Mouse (Mus musculus): ENCODE measurements around the gene Olfr1344.
"Not testable (repeated sequence)": the region's sequence is repeated elsewhere in the genome, so short reads cannot be mapped to it uniquely, and the experiment has no call there.

Gene Olfr1344

DNA sequence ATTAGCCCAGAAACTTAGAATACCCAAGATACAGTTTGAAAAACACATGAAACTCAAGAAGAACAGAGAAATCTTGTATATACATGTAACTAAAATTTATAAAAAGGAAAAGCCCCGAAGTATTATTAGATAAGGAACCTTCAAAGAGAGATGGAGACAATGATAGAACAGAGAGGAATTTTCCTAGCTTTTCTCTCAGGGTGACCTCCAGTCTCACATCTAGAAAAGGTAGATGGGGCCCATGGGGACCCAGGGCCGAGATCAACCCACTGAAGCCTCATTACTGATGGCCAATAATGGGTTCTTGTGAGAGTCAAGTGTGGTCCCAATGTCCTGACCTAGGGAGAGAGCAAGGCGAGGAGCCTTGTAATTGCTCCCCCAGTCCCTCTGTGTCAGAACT lies at the start of gene Olfr1344:
Olfr1344 (plus strand) TSS at position 301 of the 400 bp plus-strand sequence.
- no peak for DNase-seq

DNA sequence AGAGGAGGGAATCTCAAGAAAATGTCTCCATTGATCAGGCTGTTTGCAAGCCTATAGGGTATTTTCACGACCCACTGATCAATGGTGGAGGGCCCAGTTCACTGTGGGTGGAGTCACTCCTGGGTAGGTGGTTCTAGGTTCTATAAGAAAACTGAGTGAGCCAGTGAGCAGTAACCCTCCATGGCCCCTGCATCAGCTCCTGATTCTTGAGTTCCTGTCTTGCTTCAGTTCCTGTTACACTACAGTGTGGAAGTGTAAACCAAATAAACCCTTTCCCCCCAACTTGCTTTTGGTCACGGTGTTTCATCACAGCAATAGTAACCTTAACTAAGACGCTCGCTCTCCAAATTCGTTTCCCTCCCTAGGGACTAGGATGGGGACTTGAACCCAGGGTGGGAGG lies 49.5 kb upstream of the Olfr1344 start:
- no peak for DNase-seq

DNA sequence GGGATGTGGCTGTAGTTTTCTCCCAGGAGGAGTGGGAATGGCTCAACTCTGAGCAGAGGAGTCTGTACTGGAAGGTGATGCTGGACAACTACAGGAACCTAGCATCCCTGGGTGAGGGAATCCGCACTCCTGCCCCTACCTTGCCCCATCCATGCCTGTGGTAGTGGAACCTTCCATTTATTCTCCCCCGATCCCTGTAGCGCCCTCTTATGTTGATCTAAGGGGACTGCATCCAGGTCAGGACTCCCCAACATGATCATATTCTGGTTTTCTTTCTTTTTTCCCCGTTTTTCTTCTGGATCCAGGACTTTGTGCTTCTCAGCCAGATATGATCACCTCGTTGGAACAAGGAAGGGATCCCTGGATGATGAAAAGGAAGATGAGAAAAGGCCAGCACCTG lies 49.0 kb upstream of the Olfr1344 start:
- no peak for DNase-seq

DNA sequence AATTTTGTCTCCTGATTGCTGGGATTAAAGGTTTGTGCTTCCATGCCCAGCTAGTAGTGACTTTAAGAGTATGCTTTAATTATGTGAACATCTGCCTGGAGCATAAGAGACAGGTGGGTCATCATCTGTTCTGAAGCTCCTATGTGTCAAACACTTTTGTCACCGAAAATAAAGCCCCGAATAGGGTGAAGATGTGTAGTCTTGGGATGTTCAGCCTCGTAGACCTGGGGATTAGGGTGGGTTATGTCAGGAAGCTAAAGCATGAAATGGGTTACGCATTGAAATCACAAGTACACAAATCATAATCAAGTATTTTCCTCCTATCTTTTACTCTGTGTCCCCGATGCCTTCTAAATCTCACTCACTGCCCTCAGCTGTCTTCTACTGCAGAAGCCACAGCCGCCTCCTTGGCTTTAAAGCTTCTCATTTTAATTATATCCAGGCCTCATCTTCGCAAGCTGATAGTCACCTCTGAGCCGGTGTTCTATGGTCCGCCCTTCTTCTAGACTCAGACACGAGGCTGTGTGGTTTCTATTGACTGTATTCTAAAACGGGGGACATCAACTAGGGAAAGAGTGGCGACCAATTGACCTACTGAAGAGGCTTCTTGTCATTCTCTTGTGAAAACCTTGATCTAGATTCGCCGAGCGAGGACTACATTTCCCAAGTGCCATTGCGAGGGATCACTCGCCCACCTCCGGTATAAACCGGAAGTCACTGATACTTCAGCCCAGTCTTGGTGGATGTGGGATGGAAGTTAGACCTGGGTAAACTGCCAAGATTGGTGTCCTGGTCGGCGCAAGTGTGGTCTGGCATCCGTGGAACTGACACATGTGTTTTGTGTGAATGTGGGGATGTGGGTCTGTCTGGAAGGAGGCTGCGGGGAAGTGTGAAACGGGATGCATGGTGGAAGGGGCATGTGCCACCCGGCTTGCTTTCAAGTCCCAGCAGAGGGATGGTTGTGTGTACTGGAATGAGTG lies 40.2 kb upstream of the Olfr1344 start, which contains the start of gene Smim17:
Smim17 (plus strand) TSS at position 720 of the 980 bp plus-strand sequence.
- DNase-seq, result peak; percentile 50

DNA sequence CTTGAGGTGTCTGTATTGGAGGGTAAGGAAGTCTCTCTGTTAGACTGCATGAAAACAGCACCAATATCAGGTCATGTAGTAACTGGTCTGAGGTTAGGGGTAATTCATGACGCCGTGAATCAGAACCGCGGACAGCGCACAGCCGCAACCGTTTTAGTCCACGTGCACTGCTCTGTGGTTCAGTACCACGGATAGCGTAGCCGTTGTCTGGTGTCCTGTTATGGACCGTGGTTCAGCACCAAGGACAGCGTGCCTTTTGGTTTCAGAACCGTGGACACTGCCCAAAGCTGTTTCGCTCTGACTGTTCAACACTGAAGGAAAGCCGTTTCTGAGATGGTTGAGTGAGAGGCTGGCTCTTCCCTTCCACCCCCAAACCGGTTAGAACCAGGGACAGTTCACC lies 28.4 kb upstream of the Olfr1344 start, which contains the start of gene Gm20715:
Gm20715 (plus strand) TSS at position 235 of the 400 bp plus-strand sequence.
- peak; percentile 98 for DNase-seq

DNA sequence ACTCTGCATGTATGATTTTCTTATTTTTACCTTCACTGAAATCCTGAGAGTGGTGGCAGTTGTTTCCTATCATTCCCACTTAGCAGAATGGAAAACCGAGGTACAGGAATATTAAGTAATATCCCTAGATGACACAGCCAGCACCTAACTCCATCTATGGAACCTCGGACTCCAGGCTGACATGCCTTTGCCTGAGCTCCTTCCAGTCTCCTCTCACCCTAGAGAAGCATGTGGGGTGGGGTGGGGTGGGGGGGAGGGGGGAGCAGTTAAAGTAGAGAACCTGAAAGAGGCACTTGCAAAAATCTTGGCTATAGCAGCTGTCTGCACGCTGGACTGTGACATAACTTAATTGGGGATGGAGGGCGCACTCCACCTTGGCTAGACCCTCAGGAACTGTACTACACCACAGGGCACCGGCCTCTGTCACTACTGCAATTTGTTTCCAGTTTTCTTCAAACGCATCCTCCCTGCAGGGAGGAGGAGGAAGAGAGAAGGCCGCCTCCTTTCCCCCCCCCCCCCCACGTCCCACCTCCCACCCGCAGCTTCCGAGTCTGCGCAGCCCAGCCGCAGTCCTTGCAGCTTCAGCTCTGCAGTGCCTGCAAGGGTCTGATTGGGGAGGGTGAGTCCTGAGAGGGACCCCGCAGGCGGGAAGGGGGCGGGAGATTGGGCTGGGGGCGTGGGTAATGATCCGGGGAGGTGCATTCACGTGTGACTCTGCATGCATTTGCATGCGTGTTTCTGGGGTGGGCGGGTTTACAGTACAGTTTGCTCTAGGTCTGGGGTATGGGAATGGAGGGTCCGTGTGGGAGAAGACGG lies 23.7 kb upstream of the Olfr1344 start:
- no peak for DNase-seq

DNA sequence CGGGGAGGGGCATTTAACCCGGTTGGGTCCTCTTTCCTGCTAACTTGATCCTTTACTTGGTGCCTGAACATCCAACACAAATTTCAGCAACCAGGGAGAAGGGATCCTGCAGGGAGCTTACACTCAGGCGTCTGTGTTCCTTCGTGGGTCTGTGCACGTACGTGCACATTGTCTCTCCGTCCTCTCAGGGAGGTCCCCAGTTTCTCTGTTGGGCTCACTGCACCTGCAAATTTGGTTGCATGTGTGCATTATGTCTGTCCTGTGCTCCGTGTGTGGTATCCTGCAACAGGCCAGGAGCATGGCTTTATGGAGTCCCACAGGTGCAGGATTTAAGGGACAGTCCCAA lies 23.1 kb upstream of the Olfr1344 start:
- no peak for DNase-seq

DNA sequence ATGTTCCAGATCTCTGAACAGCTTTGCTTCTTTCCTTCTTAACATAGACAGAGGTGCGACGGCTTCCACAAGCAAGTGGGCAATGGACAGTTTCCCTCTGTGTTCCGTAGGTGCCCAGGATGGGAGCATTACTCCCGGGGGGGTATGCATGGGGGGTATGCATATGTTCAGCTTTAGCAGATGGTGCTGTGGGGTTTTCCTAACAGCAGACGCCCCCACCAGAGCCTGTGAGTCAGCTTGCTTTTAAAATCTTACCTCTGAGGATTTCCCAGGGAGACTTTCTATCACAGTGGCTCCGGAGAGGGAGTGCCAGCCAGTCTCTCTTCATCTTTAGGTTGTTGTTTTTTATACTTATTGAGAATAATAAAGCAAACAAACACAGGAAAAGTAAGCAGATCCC lies 18.6 kb upstream of the Olfr1344 start:
- DNase-seq, result no peak

DNA sequence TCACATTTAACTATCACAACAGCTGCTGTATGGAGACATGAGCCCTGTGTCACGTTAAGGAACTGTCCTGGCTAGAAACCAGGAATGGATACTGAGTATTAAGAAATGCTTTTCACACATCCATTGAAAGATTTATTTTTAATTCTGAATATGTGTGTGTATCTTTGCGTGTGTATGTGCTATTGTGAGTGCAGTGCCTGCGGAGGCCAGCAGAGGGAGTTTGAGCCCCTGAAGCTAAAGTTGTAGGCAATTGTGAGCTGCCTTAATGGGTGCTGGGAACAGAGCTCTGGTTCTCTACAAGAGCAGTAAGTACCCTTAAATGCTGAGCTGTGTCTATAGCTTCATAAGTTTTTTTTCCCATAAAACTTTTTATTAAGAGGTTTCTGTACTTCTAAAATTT lies 9.1 kb upstream of the Olfr1344 start:
- no peak for DNase-seq

DNA sequence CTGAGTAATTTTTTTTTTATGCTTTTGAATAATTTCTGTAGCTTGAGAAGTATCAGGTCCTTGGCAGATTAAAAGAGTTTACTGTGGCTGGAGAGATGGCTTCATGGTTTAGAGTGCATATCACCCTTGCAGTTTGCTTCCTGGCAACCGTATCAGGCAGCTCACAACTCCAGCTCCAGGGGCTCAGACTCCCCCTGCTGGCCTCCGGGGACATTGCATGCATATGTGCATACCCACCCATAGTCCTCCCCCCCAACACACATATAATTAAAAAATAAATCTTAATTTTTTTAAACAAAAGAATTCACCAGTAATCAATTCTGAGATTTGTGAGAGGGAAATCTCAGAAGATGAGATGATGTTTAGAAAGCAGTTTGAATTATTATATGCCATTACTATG lies 8.1 kb upstream of the Olfr1344 start:
- DNase-seq, result peak; percentile 42

DNA sequence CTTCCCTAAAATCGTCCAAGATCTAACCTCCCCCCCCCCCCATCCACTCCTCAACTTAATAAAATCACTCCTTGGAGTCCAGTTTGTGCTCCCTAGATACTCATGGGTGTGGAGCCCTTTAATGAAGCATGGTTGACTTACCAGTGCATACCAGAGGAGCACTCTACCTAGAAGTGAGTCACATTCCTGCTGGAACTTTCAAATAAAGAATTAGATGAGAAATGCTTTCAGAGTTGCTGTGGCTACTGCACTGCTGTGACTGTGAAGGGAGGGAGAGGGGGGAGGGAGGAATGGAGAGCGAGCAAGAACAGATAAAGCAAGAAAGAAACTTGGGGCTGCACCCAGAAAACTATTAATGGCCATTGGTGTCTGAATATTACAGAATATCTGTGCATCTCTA lies 2.7 kb downstream of the Olfr1344 start:
- DNase-seq, result no peak

DNA sequence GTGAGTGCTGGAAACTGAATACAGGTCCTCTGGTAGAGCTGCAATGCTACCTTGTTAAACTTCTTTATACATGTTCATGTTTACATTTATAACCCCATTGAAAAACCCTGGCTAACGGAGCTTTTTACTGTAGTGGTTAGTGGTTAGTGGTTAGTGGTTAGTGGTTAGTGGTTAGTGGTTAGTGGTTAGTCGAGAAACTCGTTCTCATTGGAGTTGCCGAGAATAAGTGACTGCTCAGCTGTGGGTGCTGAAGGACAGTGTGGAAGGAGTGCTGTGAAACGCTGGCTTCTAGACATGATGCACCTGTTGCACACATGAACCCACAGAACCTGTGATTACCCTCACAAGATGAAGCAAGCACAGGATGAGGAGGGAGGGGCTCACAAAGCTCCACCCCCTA lies 9.3 kb downstream of the Olfr1344 start:
- no peak for DNase-seq

DNA sequence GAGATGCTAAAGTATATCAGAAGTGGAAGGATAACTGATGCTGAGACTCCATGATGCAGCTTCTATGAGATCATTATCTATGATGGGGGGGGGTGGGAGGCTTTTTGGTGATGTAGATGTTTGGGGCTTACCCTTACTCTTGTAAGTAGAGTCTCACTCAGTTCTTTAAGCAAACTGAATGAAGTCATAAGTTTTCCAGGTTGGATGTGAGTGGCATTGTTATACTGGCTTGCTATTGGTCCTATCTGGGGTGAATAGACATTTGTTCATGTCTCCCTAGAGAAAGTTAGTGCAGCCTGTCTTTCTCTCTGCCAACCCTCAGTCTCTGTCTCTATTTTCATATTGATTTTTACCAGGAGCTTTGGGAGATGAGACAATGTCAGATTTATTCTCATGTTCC lies 17.4 kb downstream of the Olfr1344 start, which contains the start of gene Olfr1336:
Olfr1336 (plus strand) TSS at position 301 of the 400 bp plus-strand sequence.
- DNase-seq, result no peak

DNA sequence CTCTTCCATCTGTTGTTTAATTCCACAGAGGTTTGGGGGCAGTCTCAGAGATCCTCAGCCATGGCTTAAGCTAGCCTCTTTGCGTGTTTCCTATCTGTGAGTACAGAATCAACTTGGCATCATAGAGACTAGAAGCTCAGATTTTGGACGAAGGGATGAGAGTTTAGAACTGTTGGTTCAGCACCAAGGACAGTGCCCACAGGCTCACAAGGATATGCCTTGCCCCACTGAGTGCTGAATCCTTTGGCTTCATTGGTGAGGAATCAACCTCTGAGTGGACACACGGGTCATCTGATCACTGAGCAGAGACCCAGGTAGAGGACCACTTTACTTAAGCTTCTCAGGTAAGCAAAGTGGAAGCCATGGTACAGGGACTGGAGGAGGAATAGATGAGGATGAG lies 17.9 kb downstream of the Olfr1344 start:
- DNase-seq, result no peak

DNA sequence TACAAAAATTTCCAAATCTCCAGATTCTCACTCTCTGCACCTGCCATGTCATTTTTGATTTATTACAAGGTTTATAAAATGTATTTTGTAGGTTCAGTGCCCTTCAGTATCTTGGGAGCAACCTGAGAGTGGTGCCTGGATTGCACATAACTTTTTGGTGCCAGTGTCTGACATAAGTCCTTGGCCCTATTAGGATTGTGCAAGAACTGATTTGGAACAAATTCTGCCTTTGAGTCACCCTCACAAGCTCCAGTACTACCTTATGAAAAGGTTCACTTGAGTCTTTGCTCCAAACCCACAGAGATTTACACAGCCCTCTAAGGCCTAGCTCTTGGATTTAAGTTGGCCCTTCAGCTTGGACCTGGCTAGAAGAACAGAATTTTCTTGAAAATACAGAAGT lies 28.5 kb downstream of the Olfr1344 start, which contains the start of gene Olfr1346:
Olfr1346 (plus strand) TSS at position 151 of the 400 bp plus-strand sequence.
- no peak for DNase-seq

DNA sequence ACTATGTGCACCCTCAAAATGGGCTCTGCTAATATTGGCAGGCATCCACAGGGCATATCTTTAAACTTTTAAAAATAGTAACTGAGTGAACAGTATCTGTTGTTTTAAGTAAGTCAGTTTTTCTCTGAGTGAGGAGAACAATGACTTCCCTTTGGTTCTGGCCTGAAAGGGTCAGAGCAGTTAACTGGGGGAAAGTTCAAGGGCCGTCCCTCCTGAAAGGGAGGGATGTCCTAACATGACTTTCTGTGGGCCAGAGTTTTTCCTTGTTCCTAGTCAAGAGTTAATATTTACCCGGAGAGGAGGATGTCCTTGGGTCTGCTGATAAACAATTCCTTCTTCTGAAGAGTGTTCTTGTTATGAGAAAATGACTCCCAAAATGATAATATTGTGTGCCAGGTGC lies 39.1 kb downstream of the Olfr1344 start:
- not testable (repeated sequence) for DNase-seq

DNA sequence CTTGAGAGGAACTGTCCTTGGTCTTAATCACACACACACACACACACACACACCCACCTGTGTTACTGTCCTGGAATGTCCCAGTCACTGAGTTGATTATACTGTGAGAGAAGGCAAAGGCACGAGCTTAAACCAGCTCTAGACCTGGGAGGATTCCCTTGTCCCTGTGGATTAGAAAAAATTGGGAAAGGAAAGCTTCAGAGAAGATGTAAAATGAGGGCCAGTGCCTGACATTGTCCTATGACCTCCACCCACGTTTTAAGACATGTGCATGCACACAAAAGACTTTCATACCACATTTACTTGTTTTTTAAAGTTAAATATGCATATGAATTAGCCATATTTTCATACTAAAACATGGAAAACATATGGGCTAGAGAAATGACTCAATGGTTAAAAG lies 48.4 kb downstream of the Olfr1344 start, which contains the start of gene Olfr5:
Olfr5 (minus strand) TSS at position 101 of the 400 bp plus-strand sequence.
- no peak for DNase-seq

Data from lung, postnatal 36 days (tissue).